21 mouse cellular contexts compared by ENCODE assay signal in the genomic region with DNA sequence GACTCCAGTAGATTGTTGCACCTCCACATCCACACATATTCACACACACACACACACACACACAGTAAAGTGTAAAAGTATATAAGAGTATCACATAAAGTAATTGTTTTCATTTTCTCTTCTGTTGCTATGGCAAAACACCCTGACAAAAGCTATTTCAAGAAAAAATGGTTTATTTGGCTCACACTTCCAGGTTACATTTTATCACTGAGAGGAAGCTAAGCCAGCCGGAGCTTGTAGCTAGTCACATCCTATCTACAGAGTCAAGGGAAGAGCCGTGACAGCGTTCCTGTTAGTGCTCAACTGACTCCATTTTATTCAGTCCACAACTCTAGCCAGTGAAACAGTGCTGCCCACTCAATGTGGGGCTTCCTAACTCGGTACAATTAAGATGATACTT. TPM values are rescaled to one million over a fixed set of nuclear protein-coding genes. Genes with fewer than 3 reads are reported as not detected.
DNase-seq lines count a peak whose midpoint lies in the region; ATAC-seq and TF ChIP-seq lines count a peak whose summit lies in the region.
"Had no signal": no experiment of that assay in that cellular context is flagged by ENCODE, and none has a peak within 500 bp of the region (broad histone marks: within the 10 kb centered on the region; RNA-seq: fewer than 3 reads in every experiment).

No protein-coding gene starts in this region.

- no peaks in the 10 kb centered on the region for H3K36me3 ChIP-seq in forebrain, postnatal 0 days (ENCODE audit: insufficient read depth)
- H3K36me3 ChIP-seq in forebrain, embryonic 10.5 days (replicated peaks): peaks cover 10% of the 10 kb centered on the region; the same call in 1 of the 2 replicates
- H3K36me3 ChIP-seq in lung, postnatal 0 days (ENCODE audit: insufficient read depth, low read length): no peaks in the 10 kb centered on the region
- H3K36me3 ChIP-seq: heart, embryonic 12.5 days; heart, embryonic 15.5 days; hindbrain, embryonic 12.5 days; hindbrain, embryonic 15.5 days had no signal

- WGBS in forebrain, postnatal 0 days: 75% methylated on average over 4 of the region's 4 CpGs
- 83% methylated on average over 4 of the region's 4 CpGs for WGBS in forebrain, embryonic 10.5 days
- WGBS in lung, postnatal 0 days: 40% methylated on average over 4 of the region's 4 CpGs

- DNase-seq in forebrain, postnatal 0 days: peak; percentile 7
- DNase-seq in forebrain, embryonic 10.5 days (ENCODE audit: extremely low spot score, low spot score): no peak
- DNase-seq in left cerebral cortex, postnatal 14 days (ENCODE audit: low spot score in 2 of 2): peak; percentile 11 to 62
- DNase-seq in left cerebral cortex, adult 9 months (ENCODE audit: low spot score in 2 of 2): no peak
- peak; percentile 69 for DNase-seq in lung, postnatal 0 days (ENCODE audit: low spot score)
- DNase-seq in lung, postnatal 25 days (ENCODE audit: low spot score): no peak
- DNase-seq in testis, postnatal 10 days (ENCODE audit: low spot score): peak; percentile 38
- no peak for DNase-seq in testis, postnatal 14 days (ENCODE audit: low spot score)
- DNase-seq: gastrocnemius, postnatal 25 days had no signal

- no peaks in the 10 kb centered on the region for H3K9me3 ChIP-seq in forebrain, postnatal 0 days (ENCODE audit: low read length)
- no peaks in the 10 kb centered on the region for H3K9me3 ChIP-seq in forebrain, embryonic 10.5 days
- no peaks in the 10 kb centered on the region for H3K9me3 ChIP-seq in lung, postnatal 0 days (ENCODE audit: low read length)
- H3K9me3 ChIP-seq: heart, embryonic 12.5 days; heart, embryonic 15.5 days; hindbrain, embryonic 12.5 days; hindbrain, embryonic 15.5 days had no signal

- intact Hi-C loops in left cerebral cortex, postnatal 14 days (cut with DNase I): loop anchor here (1.0 kb wide), 1 partner anchor 34 kb away; no protein-coding TSS in a partner anchor

- H3K27me3 ChIP-seq in forebrain, postnatal 0 days (ENCODE audit: insufficient read depth, low read length): no peaks in the 10 kb centered on the region
- H3K27me3 ChIP-seq in forebrain, embryonic 10.5 days (ENCODE audit: poor library complexity, severe bottlenecking): no peaks in the 10 kb centered on the region
- no peaks in the 10 kb centered on the region for H3K27me3 ChIP-seq in lung, postnatal 0 days (replicated peaks; ENCODE audit: insufficient read depth, low read length)
- H3K27me3 ChIP-seq: heart, embryonic 12.5 days; heart, embryonic 15.5 days; hindbrain, embryonic 15.5 days had no signal

- 0 out of 2 replicates have a peak, but pooled peaks cover 5% of the 10 kb centered on the region for H3K4me1 ChIP-seq in forebrain, postnatal 0 days (ENCODE audit: insufficient read depth)
- peaks cover 11% of the 10 kb centered on the region for H3K4me1 ChIP-seq in forebrain, embryonic 10.5 days
- peaks cover 8% of the 10 kb centered on the region; the same call in 1 of the 2 replicates for H3K4me1 ChIP-seq in lung, postnatal 0 days (ENCODE audit: insufficient read depth, low read depth, low read length)

- no peak for TF ChIP-seq CTCF in forebrain, postnatal 0 days (IDR thresholded peaks at IDR 0.05; ENCODE audit: low read depth)
- no peak for TF ChIP-seq CTCF in lung, postnatal 0 days (IDR thresholded peaks at IDR 0.05)

- no peak for ATAC-seq in forebrain, postnatal 0 days
- peak; percentile 38 for ATAC-seq in lung, postnatal 0 days
- ATAC-seq: activated CD4-positive, CD25-positive, alpha-beta regulatory T cell, adult 4 months; forebrain, embryonic 14.5 days had no signal

- H3K27ac ChIP-seq in forebrain, postnatal 0 days (ENCODE audit: low read depth, low read length): no peak overlapping the region
- no peak overlapping the region for H3K27ac ChIP-seq in forebrain, embryonic 10.5 days
- H3K27ac ChIP-seq in lung, postnatal 0 days (ENCODE audit: low read length): no peak overlapping the region
- H3K27ac ChIP-seq: gastrocnemius, adult 2 months; heart, embryonic 15.5 days; hindbrain, embryonic 12.5 days; hindbrain, embryonic 15.5 days had no signal

- no peak for TF ChIP-seq EP300 in lung, postnatal 0 days (IDR thresholded peaks at IDR 0.05)

- no peak overlapping the region for H3K4me2 ChIP-seq in forebrain, postnatal 0 days (ENCODE audit: low read depth)
- H3K4me2 ChIP-seq in lung, postnatal 0 days (replicated peaks; ENCODE audit: low read depth, low read length): no peak overlapping the region
- H3K4me2 ChIP-seq: heart, embryonic 12.5 days; heart, embryonic 15.5 days; hindbrain, embryonic 12.5 days; hindbrain, embryonic 15.5 days had no signal

- H3K4me3 ChIP-seq in forebrain, postnatal 0 days (ENCODE audit: low read depth, low read length): no peak overlapping the region
- no peak overlapping the region for H3K4me3 ChIP-seq in forebrain, embryonic 10.5 days
- H3K4me3 ChIP-seq in lung, postnatal 0 days (ENCODE audit: low read depth, low read length): no peak overlapping the region
- H3K4me3 ChIP-seq: gastrocnemius, adult 2 months; heart, embryonic 12.5 days; heart, embryonic 15.5 days; hindbrain, embryonic 12.5 days; hindbrain, embryonic 15.5 days had no signal

- H3K9ac ChIP-seq in forebrain, postnatal 0 days: no peak overlapping the region
- no peak overlapping the region for H3K9ac ChIP-seq in lung, postnatal 0 days (replicated peaks; ENCODE audit: low read depth)
- H3K9ac ChIP-seq: heart, embryonic 12.5 days; heart, embryonic 15.5 days; hindbrain, embryonic 12.5 days; hindbrain, embryonic 15.5 days had no signal

RNA-seq across cellular contexts. Expression of a gene that starts 2.4 kb away (rescaled TPM):
- 2.5 and 5.7 TPM in 2 replicates for total RNA-seq in forebrain, postnatal 0 days (2014; rRNA removed)
- polyA plus RNA-seq in forebrain, postnatal 0 days (2015; fragmentation: Nextera tagmentation; extraction: Ambion mirVana): 1.3 and 1.6 TPM in 2 replicates
- 0.41 and 0.58 TPM in 2 replicates for polyA plus RNA-seq in forebrain, embryonic 10.5 days (2016; fragmentation: Nextera tagmentation; extraction: Ambion mirVana)
- 1 to 10 TPM; 3.7 to 4.3 TPM for total RNA-seq in left cerebral cortex, postnatal 14 days (2021)
- 1.6 and 3.0 TPM in 2 replicates for polyA plus RNA-seq in lung, postnatal 0 days (2015; fragmentation: Nextera tagmentation; extraction: Ambion mirVana)
- total RNA-seq: hematopoietic stem cell, adult 5-6 weeks had no signal
- polyA plus RNA-seq: activated CD4-positive, CD25-positive, alpha-beta regulatory T cell, adult 4 months had no signal

RNA-seq across cellular contexts. Expression of a gene that starts 32.3 kb away (rescaled TPM):
- total RNA-seq in forebrain, postnatal 0 days (2014; rRNA removed): not detected in 2 replicates
- polyA plus RNA-seq in forebrain, postnatal 0 days (2015; fragmentation: Nextera tagmentation; extraction: Ambion mirVana): not detected in 2 replicates
- polyA plus RNA-seq in forebrain, embryonic 10.5 days (2016; fragmentation: Nextera tagmentation; extraction: Ambion mirVana): not detected in 2 replicates
- total RNA-seq in left cerebral cortex, postnatal 14 days (2021): not detected
- 0.10 and 0.18 TPM in 2 replicates for polyA plus RNA-seq in lung, postnatal 0 days (2015; fragmentation: Nextera tagmentation; extraction: Ambion mirVana)
- total RNA-seq: ES-E14; gastrocnemius, adult 2 months; gastrocnemius, postnatal 25 days; heart, adult 18-20 months; hematopoietic stem cell, adult 5-6 weeks had no signal
- polyA plus RNA-seq: activated CD4-positive, CD25-positive, alpha-beta regulatory T cell, adult 4 months; embryonic facial prominence, embryonic 11.5 days; forebrain, embryonic 11.5 days; forebrain, embryonic 14.5 days; heart, embryonic 12.5 days; heart, embryonic 15.5 days; hindbrain, embryonic 12.5 days; hindbrain, embryonic 15.5 days had no signal

RNA-seq across cellular contexts. Expression of a gene that starts 48.5 kb away (rescaled TPM):
- total RNA-seq in forebrain, postnatal 0 days (2014; rRNA removed): 64.6 and 85.7 TPM in 2 replicates
- polyA plus RNA-seq in forebrain, postnatal 0 days (2015; fragmentation: Nextera tagmentation; extraction: Ambion mirVana): 28.3 and 35.6 TPM in 2 replicates
- 12.5 and 13.6 TPM in 2 replicates for polyA plus RNA-seq in forebrain, embryonic 10.5 days (2016; fragmentation: Nextera tagmentation; extraction: Ambion mirVana)
- total RNA-seq in left cerebral cortex, postnatal 14 days (2021): 10 to 100 TPM; 38.6 to 38.8 TPM
- 4.3 and 5.6 TPM in 2 replicates for polyA plus RNA-seq in lung, postnatal 0 days (2015; fragmentation: Nextera tagmentation; extraction: Ambion mirVana)
- polyA plus RNA-seq: activated CD4-positive, CD25-positive, alpha-beta regulatory T cell, adult 4 months had no signal

RNA-seq across cellular contexts. Expression of a gene that starts 50.3 kb away (rescaled TPM):
- 2.1 TPM in 2 replicates for total RNA-seq in forebrain, postnatal 0 days (2014; rRNA removed)
- polyA plus RNA-seq in forebrain, postnatal 0 days (2015; fragmentation: Nextera tagmentation; extraction: Ambion mirVana): 0.84 and 1.4 TPM in 2 replicates
- polyA plus RNA-seq in forebrain, embryonic 10.5 days (2016; fragmentation: Nextera tagmentation; extraction: Ambion mirVana): 0.42 and 0.50 TPM in 2 replicates
- 1 to 10 TPM; 5.2 to 7.8 TPM for total RNA-seq in left cerebral cortex, postnatal 14 days (2021)
- 14.8 and 16.2 TPM in 2 replicates for polyA plus RNA-seq in lung, postnatal 0 days (2015; fragmentation: Nextera tagmentation; extraction: Ambion mirVana)
- total RNA-seq: hematopoietic stem cell, adult 5-6 weeks had no signal
- polyA plus RNA-seq: activated CD4-positive, CD25-positive, alpha-beta regulatory T cell, adult 4 months had no signal

Comparison
In these comparisons a context has a peak if more than half of its experiments do, and no peak if none do; other contexts are left out.
1. DNase-seq: peak in forebrain, postnatal 0 days (single experiment), left cerebral cortex, postnatal 14 days (2 of 2), lung, postnatal 0 days (single experiment) and testis, postnatal 10 days (single experiment); none in forebrain, embryonic 10.5 days (single experiment), left cerebral cortex, adult 9 months (0 of 2), lung, postnatal 25 days (single experiment) and testis, postnatal 14 days (single experiment).